Mouse (Mus musculus): ENCODE data around the gene Enpp5.

- TF ChIP-seq CTCF (IDR thresholded peaks at IDR 0.05; ENCODE audit: low read depth, low read length) (peak; percentile 23), EP300 (IDR thresholded peaks at IDR 0.05; ENCODE audit: insufficient read depth, low read depth, low read length) (no peak)
Measured at GRCm38 (mm10) chr17:44091512-44091911, 12.9 kb downstream of the Enpp5 start.
